Mouse (Mus musculus): ENCODE results near the gene Vps36. TPM values are rescaled to one million over a fixed set of nuclear protein-coding genes. Genes with fewer than 3 reads are reported as not detected.

Vps36 gene
- polyA plus RNA-seq, 1 experiment, result 29.2 TPM

GRCm38 (mm10) chr8:22226361-22226760 lies 33.8 kb downstream of the Vps36 start:
- TF ChIP-seq CTCF (IDR thresholded peaks at IDR 0.05; ENCODE audit: borderline replicate concordance, extremely low read depth, insufficient read depth, insufficient read length) (no peak), POLR2A (IDR thresholded peaks at IDR 0.05; ENCODE audit: borderline replicate concordance, extremely low read depth, insufficient read depth, insufficient read length, poor library complexity, severe bottlenecking) (no peak)

GRCm38 (mm10) chr8:22227061-22227877 lies 34.7 kb downstream of the Vps36 start, which contains the start of gene Thsd1:
Thsd1 (plus strand) TSS chr8:22227313.
- peak; percentile 46 for DNase-seq (ENCODE audit: low read depth)
- TF ChIP-seq CTCF (IDR thresholded peaks at IDR 0.05; ENCODE audit: borderline replicate concordance, extremely low read depth, insufficient read depth, insufficient read length), result no peak
- TF ChIP-seq POLR2A (IDR thresholded peaks at IDR 0.05; ENCODE audit: borderline replicate concordance, extremely low read depth, insufficient read depth, insufficient read length, poor library complexity, severe bottlenecking), result no peak

More at GRCm38 (mm10) chr8:22226361-22226760, 33.8 kb downstream of the Vps36 start:
- DNase-seq (ENCODE audit: low read depth), result no peak

- DNase-seq (ENCODE audit: low read depth), result peak; percentile 16
- TF ChIP-seq CTCF (IDR thresholded peaks at IDR 0.05; ENCODE audit: borderline replicate concordance, extremely low read depth, insufficient read depth, insufficient read length) (no peak), POLR2A (IDR thresholded peaks at IDR 0.05; ENCODE audit: borderline replicate concordance, extremely low read depth, insufficient read depth, insufficient read length, poor library complexity, severe bottlenecking) (no peak)
Measured at GRCm38 (mm10) chr8:22228621-22229020, 36.0 kb downstream of the Vps36 start.

GRCm38 (mm10) chr8:22242986-22243385 lies 50.4 kb downstream of the Vps36 start:
- TF ChIP-seq POLR2A (IDR thresholded peaks at IDR 0.05; ENCODE audit: borderline replicate concordance, extremely low read depth, insufficient read depth, insufficient read length, poor library complexity, severe bottlenecking), result no peak
- TF ChIP-seq CTCF (IDR thresholded peaks at IDR 0.05; ENCODE audit: borderline replicate concordance, extremely low read depth, insufficient read depth, insufficient read length), result no peak
- DNase-seq (ENCODE audit: low read depth), result no peak

GRCm38 (mm10) chr8:22245663-22246062 lies 53.1 kb downstream of the Vps36 start:
- TF ChIP-seq POLR2A (IDR thresholded peaks at IDR 0.05; ENCODE audit: borderline replicate concordance, extremely low read depth, insufficient read depth, insufficient read length, poor library complexity, severe bottlenecking) (no peak), CTCF (IDR thresholded peaks at IDR 0.05; ENCODE audit: borderline replicate concordance, extremely low read depth, insufficient read depth, insufficient read length) (no peak)
- no peak for DNase-seq (ENCODE audit: low read depth)

- DNase-seq (ENCODE audit: low read depth), result peak; percentile 15
- TF ChIP-seq CTCF (IDR thresholded peaks at IDR 0.05; ENCODE audit: borderline replicate concordance, extremely low read depth, insufficient read depth, insufficient read length) (no peak), POLR2A (IDR thresholded peaks at IDR 0.05; ENCODE audit: borderline replicate concordance, extremely low read depth, insufficient read depth, insufficient read length, poor library complexity, severe bottlenecking) (no peak)
Measured at GRCm38 (mm10) chr8:22247956-22248355, 55.3 kb downstream of the Vps36 start.

GRCm38 (mm10) chr8:22249080-22249479 lies 56.5 kb downstream of the Vps36 start:
- DNase-seq (ENCODE audit: low read depth), result no peak
- TF ChIP-seq POLR2A (IDR thresholded peaks at IDR 0.05; ENCODE audit: borderline replicate concordance, extremely low read depth, insufficient read depth, insufficient read length, poor library complexity, severe bottlenecking) (no peak), CTCF (IDR thresholded peaks at IDR 0.05; ENCODE audit: borderline replicate concordance, extremely low read depth, insufficient read depth, insufficient read length) (no peak)

- no peak for TF ChIP-seq POLR2A (IDR thresholded peaks at IDR 0.05; ENCODE audit: borderline replicate concordance, extremely low read depth, insufficient read depth, insufficient read length, poor library complexity, severe bottlenecking)
- no peak for DNase-seq (ENCODE audit: low read depth)
Measured at GRCm38 (mm10) chr8:22258946-22259450, 66.4 kb downstream of the Vps36 start.

- TF ChIP-seq POLR2A (IDR thresholded peaks at IDR 0.05; ENCODE audit: borderline replicate concordance, extremely low read depth, insufficient read depth, insufficient read length, poor library complexity, severe bottlenecking) (no peak), CTCF (IDR thresholded peaks at IDR 0.05; ENCODE audit: borderline replicate concordance, extremely low read depth, insufficient read depth, insufficient read length) (no peak)
- no peak for DNase-seq (ENCODE audit: low read depth)
Measured at GRCm38 (mm10) chr8:22259531-22259930, 66.9 kb downstream of the Vps36 start.

- DNase-seq (ENCODE audit: low read depth), result no peak
- TF ChIP-seq POLR2A (IDR thresholded peaks at IDR 0.05; ENCODE audit: borderline replicate concordance, extremely low read depth, insufficient read depth, insufficient read length, poor library complexity, severe bottlenecking), result no peak
- no peak for TF ChIP-seq CTCF (IDR thresholded peaks at IDR 0.05; ENCODE audit: borderline replicate concordance, extremely low read depth, insufficient read depth, insufficient read length)
Measured at GRCm38 (mm10) chr8:22260091-22260722, 67.6 kb downstream of the Vps36 start.

GRCm38 (mm10) chr8:22262267-22262666 lies 69.7 kb downstream of the Vps36 start:
- DNase-seq (ENCODE audit: low read depth), result no peak
- no peak for TF ChIP-seq POLR2A (IDR thresholded peaks at IDR 0.05; ENCODE audit: borderline replicate concordance, extremely low read depth, insufficient read depth, insufficient read length, poor library complexity, severe bottlenecking)

Measured in brain, embryonic 14.5 days (tissue).